Mouse (Mus musculus) C2C12 (cell line): ENCODE results near the gene Spata9. TPM values are rescaled to one million over a fixed set of nuclear protein-coding genes. Genes with fewer than 3 reads are reported as not detected.

ENCODE experiments used
- H3K27me3 ChIP-seq: one replicate; pipeline ENCODE4 v1.6.1; 2011; ENCODE audit not compliant: control insufficient read depth, insufficient read depth, insufficient read length
- H3K36me3 ChIP-seq: one replicate; pipeline ENCODE4 v1.6.1; 2011; ENCODE audit not compliant: control insufficient read depth, insufficient read depth
- H3K4me3 ChIP-seq: one replicate; pipeline ENCODE4 v1.5.1; 2011; ENCODE audit warnings: mild to moderate bottlenecking, control low read depth; ENCODE audit not compliant: poor library complexity, insufficient read depth, severe bottlenecking
- H3K79me2 ChIP-seq: one replicate; pipeline ENCODE4 v1.6.1; 2011; ENCODE audit not compliant: control insufficient read depth, insufficient read depth
- H3K79me3 ChIP-seq: one replicate; pipeline ENCODE4 v1.6.1; 2011; ENCODE audit warnings: low read depth, control low read depth
- H3ac ChIP-seq: one replicate; pipeline ENCODE3; 2011; ENCODE audit warnings: low read depth; ENCODE audit not compliant: control insufficient read depth, insufficient read length
- CEBPB ChIP-seq: IDR thresholded peaks from one replicate; pipeline ENCODE4 v1.6.1; 2011; ENCODE audit warnings: low read depth, mild to moderate bottlenecking, control low read depth, moderate library complexity
- CTCF ChIP-seq: IDR thresholded peaks from one replicate; pipeline ENCODE4 v1.5.1; 2011; ENCODE audit not compliant: control insufficient read depth, insufficient read depth, insufficient read length
- FOSL1 ChIP-seq: IDR thresholded peaks from one replicate; pipeline ENCODE4 v1.8.0; 2011; ENCODE audit warnings: mild to moderate bottlenecking, low read length; ENCODE audit not compliant: poor library complexity, insufficient read depth, severe bottlenecking
- MAX ChIP-seq: IDR thresholded peaks from one replicate; pipeline ENCODE4 v1.6.1; 2011; ENCODE audit warnings: mild to moderate bottlenecking, control low read depth
- MYOD1 ChIP-seq: IDR thresholded peaks from one replicate; pipeline ENCODE4 v1.6.1; 2011; ENCODE audit warnings: low read depth; ENCODE audit not compliant: control insufficient read depth, insufficient read length
- MYOG ChIP-seq: IDR thresholded peaks from one replicate; pipeline ENCODE4 v1.6.1; 2011; ENCODE audit not compliant: control insufficient read depth, insufficient read length; ENCODE audit errors: extremely low read depth
- USF1 ChIP-seq: IDR thresholded peaks from one replicate; pipeline ENCODE4 v1.6.1; 2011; ENCODE audit warnings: low read depth, mild to moderate bottlenecking, control low read depth, moderate library complexity
- polyA plus RNA-seq: library from polyadenylated mRNA; unstranded; fragments of >200 nt; fragmentation: generic; extraction: Trizol; gene quantifications from one replicate; pipeline ENCODE4 v1.2.1, GENCODE M21; 2012; ENCODE audit warnings: missing spikeins

Gene Spata9
- polyA plus RNA-seq, 1 experiment, result 0.21 TPM

GRCm38 (mm10) chr13:75944044-75944820, 22.7 kb upstream of the Spata9 start:
- peaks cover 7% of the 10 kb centered on the region for H3K36me3 ChIP-seq
- peaks cover 40% of the 10 kb centered on the region for H3K79me2 ChIP-seq
- peak overlapping the region; percentile 74 for H3K4me3 ChIP-seq
- TF ChIP-seq USF1, result no peak
- no peak for TF ChIP-seq MAX
- peaks cover 32% of the 10 kb centered on the region for H3K79me3 ChIP-seq
- H3K27me3 ChIP-seq, result no peaks in the 10 kb centered on the region
- peak overlapping the region; percentile 85 for H3ac ChIP-seq

GRCm38 (mm10) chr13:75950295-75950694, 16.7 kb upstream of the Spata9 start:
- TF ChIP-seq MYOG, result no peak
- no peak for TF ChIP-seq MYOD1
- TF ChIP-seq USF1, result no peak
- TF ChIP-seq CTCF, result no peak
- no peak for TF ChIP-seq FOSL1
- no peak for TF ChIP-seq MAX
- TF ChIP-seq CEBPB, result no peak
- Histone ChIP-seq H3K79me2 (no peaks in the 10 kb centered on the region), H3ac (no peak overlapping the region), H3K4me3 (no peak overlapping the region), H3K27me3 (no peaks in the 10 kb centered on the region), H3K36me3 (no peaks in the 10 kb centered on the region), H3K79me3 (no peaks in the 10 kb centered on the region)

- no peaks in the 10 kb centered on the region for H3K36me3 ChIP-seq
- H3K4me3 ChIP-seq, result no peak overlapping the region
- no peak for TF ChIP-seq MYOD1
- no peak for TF ChIP-seq MYOG
- no peak for TF ChIP-seq MAX
- TF ChIP-seq USF1, result no peak
- no peak for TF ChIP-seq FOSL1
- no peak for TF ChIP-seq CTCF
- no peak for TF ChIP-seq CEBPB
- no peaks in the 10 kb centered on the region for H3K79me3 ChIP-seq
- H3K27me3 ChIP-seq, result no peaks in the 10 kb centered on the region
- no peaks in the 10 kb centered on the region for H3K79me2 ChIP-seq
- no peak overlapping the region for H3ac ChIP-seq
Observed at GRCm38 (mm10) chr13:75955357-75955992, 11.5 kb upstream of the Spata9 start.

- no peaks in the 10 kb centered on the region for H3K27me3 ChIP-seq
- no peak overlapping the region for H3K4me3 ChIP-seq
- H3ac ChIP-seq, result no peak overlapping the region
- H3K79me3 ChIP-seq, result no peaks in the 10 kb centered on the region
- TF ChIP-seq FOSL1 (no peak), CTCF (no peak)
- H3K79me2 ChIP-seq, result no peaks in the 10 kb centered on the region
- no peaks in the 10 kb centered on the region for H3K36me3 ChIP-seq
Observed at GRCm38 (mm10) chr13:75974481-75974880, 7.5 kb downstream of the Spata9 start.

- H3K79me2 ChIP-seq, result no peaks in the 10 kb centered on the region
- no peak overlapping the region for H3K4me3 ChIP-seq
- H3K36me3 ChIP-seq, result no peaks in the 10 kb centered on the region
- TF ChIP-seq FOSL1, result no peak
- TF ChIP-seq CTCF, result no peak
- no peak for TF ChIP-seq USF1
- no peak for TF ChIP-seq MAX
- TF ChIP-seq MYOD1, result no peak
- TF ChIP-seq CEBPB, result no peak
- TF ChIP-seq MYOG, result no peak
- H3K27me3 ChIP-seq, result no peaks in the 10 kb centered on the region
- H3ac ChIP-seq, result no peak overlapping the region
- H3K79me3 ChIP-seq, result no peaks in the 10 kb centered on the region
Observed at GRCm38 (mm10) chr13:75975629-75976028, 8.7 kb downstream of the Spata9 start.

GRCm38 (mm10) chr13:75976218-75976617, 9.3 kb downstream of the Spata9 start:
- no peaks in the 10 kb centered on the region for H3K27me3 ChIP-seq
- H3K4me3 ChIP-seq, result no peak overlapping the region
- no peaks in the 10 kb centered on the region for H3K79me3 ChIP-seq
- H3K79me2 ChIP-seq, result no peaks in the 10 kb centered on the region
- TF ChIP-seq MYOD1, result no peak
- TF ChIP-seq CTCF, result no peak
- no peak for TF ChIP-seq MAX
- no peak for TF ChIP-seq FOSL1
- TF ChIP-seq USF1, result no peak
- no peak for TF ChIP-seq CEBPB
- TF ChIP-seq MYOG, result no peak
- no peak overlapping the region for H3ac ChIP-seq
- H3K36me3 ChIP-seq, result no peaks in the 10 kb centered on the region
